8 mouse cellular contexts compared by ENCODE assay signal in genomic region chr16:42190114-42191045, GRCm38 (mm10).
DNase-seq lines count a peak whose midpoint lies in the region; ATAC-seq and TF ChIP-seq lines count a peak whose summit lies in the region.

No protein-coding gene starts in this region.

- TF ChIP-seq CTCF in liver, embryonic 14.5 days (IDR thresholded peaks at IDR 0.05; ENCODE audit: low read depth) = peak; percentile 67
- TF ChIP-seq CTCF in stomach, postnatal 0 days (IDR thresholded peaks at IDR 0.05; ENCODE audit: low read depth) = peak; percentile 93

- peak overlapping the region; percentile 48 for H3K4me3 ChIP-seq in forebrain, embryonic 11.5 days (ENCODE audit: low read depth, low read length)
- H3K4me3 ChIP-seq in heart, embryonic 16.5 days (ENCODE audit: low read length) = peak overlapping the region; percentile 65
- peak overlapping the region; percentile 38 to 39 for H3K4me3 ChIP-seq in liver, embryonic 14.5 days (ENCODE audit: insufficient read depth in 1 of 2, low read depth in 2 of 2, low read length in 2 of 2)
- peak overlapping the region; percentile 49 for H3K4me3 ChIP-seq in neural tube, embryonic 12.5 days
- H3K4me3 ChIP-seq in stomach, postnatal 0 days (ENCODE audit: low read depth, low read length) = peak overlapping the region; percentile 58

- no peaks in the 10 kb centered on the region for H3K27me3 ChIP-seq in forebrain, embryonic 11.5 days (ENCODE audit: control insufficient read depth, insufficient read depth, low read length)
- no peaks in the 10 kb centered on the region for H3K27me3 ChIP-seq in heart, embryonic 16.5 days (ENCODE audit: control insufficient read depth, insufficient read depth, low read length)
- no peaks in the 10 kb centered on the region for H3K27me3 ChIP-seq in liver, embryonic 14.5 days (ENCODE audit: control insufficient read depth, insufficient read depth, low read length)
- no peaks in the 10 kb centered on the region for H3K27me3 ChIP-seq in neural tube, embryonic 12.5 days (replicated peaks)
- no peaks in the 10 kb centered on the region for H3K27me3 ChIP-seq in stomach, postnatal 0 days (ENCODE audit: control insufficient read depth, insufficient read depth, low read length)

- H3K27ac ChIP-seq in forebrain, embryonic 11.5 days (ENCODE audit: low read depth, low read length) = peak overlapping the region; percentile 87
- H3K27ac ChIP-seq in heart, embryonic 16.5 days (ENCODE audit: low read length) = peak overlapping the region; percentile 86
- H3K27ac ChIP-seq in liver, embryonic 14.5 days = no peak overlapping the region
- H3K27ac ChIP-seq in neural tube, embryonic 12.5 days = peak overlapping the region; percentile 98
- peak overlapping the region; percentile 94 for H3K27ac ChIP-seq in stomach, postnatal 0 days (replicated peaks)

- DNase-seq in CD4-positive, CD25-positive, alpha-beta regulatory T cell, adult 2 months (ENCODE audit: low read depth, low spot score) = peak; percentile 94
- peak; percentile 16 for DNase-seq in c-Kit-positive CD71-positive TER-119-negative erythroid progenitor cells, embryonic 14.5 days (ENCODE audit: low read depth)
- DNase-seq in forebrain, embryonic 11.5 days (ENCODE audit: low spot score) = peak; percentile 96
- DNase-seq in kidney, postnatal 25 days = peak; percentile 84 to 92
- peak in 2 of 3 experiments; percentile 10 to 12 for DNase-seq in liver, embryonic 14.5 days (ENCODE audit: low read depth in 3 of 3, low spot score in 3 of 3)
- peak; percentile 89 for DNase-seq in stomach, postnatal 0 days (ENCODE audit: low spot score)

- no peaks in the 10 kb centered on the region for H3K9me3 ChIP-seq in forebrain, embryonic 11.5 days (ENCODE audit: control insufficient read depth, low read length)
- H3K9me3 ChIP-seq in heart, embryonic 16.5 days (replicated peaks; ENCODE audit: control insufficient read depth, low read length) = no peaks in the 10 kb centered on the region
- H3K9me3 ChIP-seq in liver, embryonic 14.5 days (ENCODE audit: control insufficient read depth, low read length) = no peaks in the 10 kb centered on the region
- H3K9me3 ChIP-seq in neural tube, embryonic 12.5 days = no peaks in the 10 kb centered on the region
- H3K9me3 ChIP-seq in stomach, postnatal 0 days (ENCODE audit: control insufficient read depth, low read length) = no peaks in the 10 kb centered on the region

- peak overlapping the region; percentile 89 for H3K9ac ChIP-seq in forebrain, embryonic 11.5 days (ENCODE audit: low read length)
- peak overlapping the region; percentile 73 for H3K9ac ChIP-seq in heart, embryonic 16.5 days (ENCODE audit: low read length)
- H3K9ac ChIP-seq in liver, embryonic 14.5 days (replicated peaks) = no peak overlapping the region
- peak overlapping the region; percentile 79 for H3K9ac ChIP-seq in neural tube, embryonic 12.5 days
- peak overlapping the region; percentile 75 for H3K9ac ChIP-seq in stomach, postnatal 0 days (ENCODE audit: low read length)

- no peak for TF ChIP-seq EP300 in liver, embryonic 14.5 days (IDR thresholded peaks at IDR 0.05; ENCODE audit: low read depth)
- no peak for TF ChIP-seq EP300 in stomach, postnatal 0 days (optimal IDR thresholded peaks at IDR 0.05)

- peaks cover 2% of the 10 kb centered on the region; the same call in 1 of the 2 replicates for H3K4me1 ChIP-seq in forebrain, embryonic 11.5 days (replicated peaks; ENCODE audit: control insufficient read depth, insufficient read depth, low read length)
- peaks cover 8% of the 10 kb centered on the region; the same call in 1 of the 2 replicates for H3K4me1 ChIP-seq in heart, embryonic 16.5 days (ENCODE audit: control insufficient read depth, insufficient read depth, low read length)
- no peaks in the 10 kb centered on the region for H3K4me1 ChIP-seq in liver, embryonic 14.5 days (replicated peaks; ENCODE audit: control insufficient read depth in 2 of 2, insufficient read depth in 2 of 2, low read length in 1 of 2)
- H3K4me1 ChIP-seq in neural tube, embryonic 12.5 days = 0 out of 2 replicates have a peak, but pooled peaks cover 4% of the 10 kb centered on the region
- H3K4me1 ChIP-seq in stomach, postnatal 0 days (replicated peaks; ENCODE audit: control insufficient read depth, insufficient read depth) = no peaks in the 10 kb centered on the region

- H3K4me2 ChIP-seq in forebrain, embryonic 11.5 days (ENCODE audit: low read depth, low read length, severe bottlenecking) = peak overlapping the region; percentile 91
- peak overlapping the region; percentile 70 for H3K4me2 ChIP-seq in heart, embryonic 16.5 days (ENCODE audit: low read depth, low read length)
- H3K4me2 ChIP-seq in liver, embryonic 14.5 days (ENCODE audit: low read depth) = peak overlapping the region; percentile 63
- H3K4me2 ChIP-seq in neural tube, embryonic 12.5 days (replicated peaks) = peak overlapping the region; percentile 81
- peak overlapping the region; percentile 85 for H3K4me2 ChIP-seq in stomach, postnatal 0 days (replicated peaks; ENCODE audit: low read depth)

- ATAC-seq in forebrain, embryonic 11.5 days (replicated peaks; ENCODE audit: low FRiP score) = peak; percentile 93
- ATAC-seq in heart, embryonic 16.5 days (replicated peaks; ENCODE audit: extremely low read depth, insufficient read depth, low FRiP score) = peak; percentile 96
- ATAC-seq in liver, embryonic 14.5 days (ENCODE audit: insufficient read depth) = peak; percentile 72
- ATAC-seq in neural tube, embryonic 12.5 days (ENCODE audit: low FRiP score, low read depth) = peak; percentile 99
- peak; percentile 98 for ATAC-seq in stomach, postnatal 0 days (ENCODE audit: low FRiP score, low TSS enrichment)

- under 1% methylated on average over 44 of the region's 44 CpGs for WGBS in forebrain, embryonic 11.5 days
- WGBS in heart, embryonic 16.5 days = 2% methylated on average over 44 of the region's 44 CpGs
- WGBS in liver, embryonic 14.5 days (ENCODE audit: insufficient replicate concordance) = 2% methylated on average over 44 of the region's 44 CpGs
- 1% methylated on average over 44 of the region's 44 CpGs for WGBS in neural tube, embryonic 12.5 days
- WGBS in stomach, postnatal 0 days = 1% methylated on average over 44 of the region's 44 CpGs

- H3K36me3 ChIP-seq in forebrain, embryonic 11.5 days (ENCODE audit: control insufficient read depth, insufficient read depth, low read length) = no peaks in the 10 kb centered on the region
- no peaks in the 10 kb centered on the region for H3K36me3 ChIP-seq in heart, embryonic 16.5 days (ENCODE audit: control insufficient read depth, insufficient read depth)
- H3K36me3 ChIP-seq in liver, embryonic 14.5 days (replicated peaks; ENCODE audit: control insufficient read depth, insufficient read depth, low read depth) = no peaks in the 10 kb centered on the region
- no peaks in the 10 kb centered on the region for H3K36me3 ChIP-seq in neural tube, embryonic 12.5 days
- H3K36me3 ChIP-seq in stomach, postnatal 0 days (ENCODE audit: control insufficient read depth, insufficient read depth, low read length) = no peaks in the 10 kb centered on the region

Comparison
In these comparisons a context has a peak if more than half of its experiments do, and no peak if none do; other contexts are left out.
1. DNase-seq: peak in every context shown above with its lines; median percentile 96 in forebrain, embryonic 11.5 days; 94 in CD4-positive, CD25-positive, alpha-beta regulatory T cell, adult 2 months; 89 in stomach, postnatal 0 days; 88 in kidney, postnatal 25 days; 16 in c-Kit-positive CD71-positive TER-119-negative erythroid progenitor cells, embryonic 14.5 days; 11 in liver, embryonic 14.5 days.